Mouse (Mus musculus) megakaryocyte, embryonic 14.5 days (primary cell): ENCODE measurements around the gene Gm20683.

ENCODE experiments used
- FLI1 ChIP-seq: IDR thresholded peaks from 2 replicates; pipeline ENCODE4 v1.6.1; 2012; ENCODE audit warnings: low read length, inconsistent platforms, mixed read lengths
- GATA1 ChIP-seq: IDR thresholded peaks from 3 replicates; pipeline ENCODE4 v1.6.1; 2012; ENCODE audit warnings: mixed read lengths, low read length, inconsistent platforms, borderline replicate concordance

DNA sequence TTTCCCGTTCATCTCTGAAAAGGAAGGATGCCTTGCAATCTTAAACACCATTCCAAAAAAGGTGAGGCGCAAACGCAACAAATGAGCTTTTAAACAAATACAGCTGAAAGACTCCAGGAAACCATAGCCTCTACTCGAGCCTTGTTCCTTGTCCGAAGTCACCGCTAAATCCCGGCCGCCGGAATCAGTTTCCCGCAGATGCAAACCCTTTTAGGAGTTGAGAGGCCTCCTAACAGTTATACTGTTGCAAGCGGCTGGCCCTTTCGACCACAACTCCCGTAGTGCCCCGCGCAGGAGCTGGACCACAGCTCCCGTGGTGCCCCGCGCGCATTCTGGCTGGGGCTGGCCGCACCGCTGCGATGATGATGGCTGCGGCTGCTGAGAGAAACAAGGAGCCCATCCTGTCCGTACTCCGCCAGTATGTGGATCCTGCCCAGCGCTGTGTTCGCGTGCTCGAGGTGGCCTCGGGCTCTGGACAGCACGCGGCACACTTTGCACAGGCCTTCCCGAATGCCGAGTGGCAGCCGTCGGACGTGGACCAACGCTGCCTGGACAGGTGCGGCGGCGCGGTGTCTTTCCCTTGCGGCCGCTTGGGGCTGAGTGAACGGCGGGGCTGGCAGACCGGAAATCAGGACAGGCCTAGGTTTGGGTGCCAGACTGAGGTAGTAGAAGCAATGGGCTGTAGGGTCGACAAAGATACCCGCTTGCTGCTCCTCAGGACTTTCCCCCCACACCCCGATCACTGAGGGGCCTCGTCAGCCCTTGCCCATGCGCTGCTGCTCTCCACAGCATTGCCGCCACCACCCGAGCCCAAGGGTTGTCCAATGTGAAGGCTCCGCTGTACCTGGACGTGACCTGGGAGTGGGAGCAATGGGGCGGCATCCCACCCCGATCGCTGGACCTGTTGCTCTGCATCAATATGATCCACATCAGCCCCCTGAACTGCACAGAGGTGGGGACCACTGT is 33.9 kb upstream of the Gm20683 start:
- TF ChIP-seq GATA1: no peak
- no peak for TF ChIP-seq FLI1
